Mouse (Mus musculus) G1E (cell line): ENCODE results near the gene Gm28434.

Experiments used
- CTCF ChIP-seq: IDR thresholded peaks from 2 replicates; pipeline ENCODE4 v1.5.1; 2012; ENCODE audit warnings: low read depth, low read length, inconsistent platforms, mixed read lengths
- GATA1 ChIP-seq: IDR thresholded peaks from 2 replicates; pipeline ENCODE4 v1.6.1; 2012; ENCODE audit warnings: borderline replicate concordance, low read length, inconsistent platforms, mixed read lengths
- GATA2 ChIP-seq: IDR thresholded peaks from 2 replicates; pipeline ENCODE4 v1.6.1; 2012; ENCODE audit warnings: low read depth, low read length, inconsistent platforms, borderline replicate concordance
- POLR2AphosphoS5 ChIP-seq: IDR thresholded peaks from 2 replicates; pipeline ENCODE4 v1.6.1; 2012; ENCODE audit warnings: low read depth, low read length, inconsistent platforms; ENCODE audit not compliant: insufficient replicate concordance
- TAL1 ChIP-seq: conservative IDR thresholded peaks from 2 replicates; pipeline ENCODE4 v1.6.1; 2012; ENCODE audit warnings: low read depth, low read length, inconsistent platforms, mixed read lengths

DNA sequence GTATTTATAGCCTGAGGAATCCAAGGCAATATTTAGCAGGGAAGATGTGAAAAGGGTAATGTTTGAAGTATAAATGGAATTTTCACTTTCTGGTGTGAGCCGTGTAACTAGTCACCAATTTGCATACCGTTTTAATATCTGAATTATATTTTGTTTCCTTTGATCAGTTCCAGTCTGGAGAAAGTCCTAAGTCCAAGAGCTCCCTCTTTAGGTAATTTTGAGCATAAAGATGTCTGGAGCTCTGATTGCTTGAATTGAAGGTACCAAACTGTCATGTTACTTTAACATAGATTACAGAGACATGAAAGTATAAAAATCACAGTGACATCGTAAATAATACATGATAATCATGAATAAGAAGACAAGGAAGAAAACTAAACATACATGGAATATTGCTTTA lies 28.6 kb upstream of the Gm28434 start:
- TF ChIP-seq CTCF = no peak
- no peak for TF ChIP-seq GATA2
- no peak for TF ChIP-seq TAL1
- no peak for TF ChIP-seq POLR2AphosphoS5
- TF ChIP-seq GATA1 = no peak
